Mouse (Mus musculus) thymus, postnatal 0 days (tissue): ENCODE data around the gene Fam174b. TPM values are rescaled to one million over a fixed set of nuclear protein-coding genes. Genes with fewer than 3 reads are reported as not detected.
A peak's percentile ranks its signal among the peaks of the same experiment; 100 is the strongest.

Experiments
- DNase-seq: peaks from one replicate; pipeline ENCODE4 v3.0.0-alpha.2; 2015; ENCODE audit warnings: low spot score
- polyA plus RNA-seq: library from polyadenylated mRNA; unstranded; fragments of >200 nt; fragmentation: Nextera tagmentation; extraction: Ambion mirVana; gene quantifications from 2 replicates; pipeline ENCODE4 v1.2.1, GENCODE M21; 2015

Gene Fam174b
- polyA plus RNA-seq, result 10.4 and 11.7 TPM in 2 replicates

DNA sequence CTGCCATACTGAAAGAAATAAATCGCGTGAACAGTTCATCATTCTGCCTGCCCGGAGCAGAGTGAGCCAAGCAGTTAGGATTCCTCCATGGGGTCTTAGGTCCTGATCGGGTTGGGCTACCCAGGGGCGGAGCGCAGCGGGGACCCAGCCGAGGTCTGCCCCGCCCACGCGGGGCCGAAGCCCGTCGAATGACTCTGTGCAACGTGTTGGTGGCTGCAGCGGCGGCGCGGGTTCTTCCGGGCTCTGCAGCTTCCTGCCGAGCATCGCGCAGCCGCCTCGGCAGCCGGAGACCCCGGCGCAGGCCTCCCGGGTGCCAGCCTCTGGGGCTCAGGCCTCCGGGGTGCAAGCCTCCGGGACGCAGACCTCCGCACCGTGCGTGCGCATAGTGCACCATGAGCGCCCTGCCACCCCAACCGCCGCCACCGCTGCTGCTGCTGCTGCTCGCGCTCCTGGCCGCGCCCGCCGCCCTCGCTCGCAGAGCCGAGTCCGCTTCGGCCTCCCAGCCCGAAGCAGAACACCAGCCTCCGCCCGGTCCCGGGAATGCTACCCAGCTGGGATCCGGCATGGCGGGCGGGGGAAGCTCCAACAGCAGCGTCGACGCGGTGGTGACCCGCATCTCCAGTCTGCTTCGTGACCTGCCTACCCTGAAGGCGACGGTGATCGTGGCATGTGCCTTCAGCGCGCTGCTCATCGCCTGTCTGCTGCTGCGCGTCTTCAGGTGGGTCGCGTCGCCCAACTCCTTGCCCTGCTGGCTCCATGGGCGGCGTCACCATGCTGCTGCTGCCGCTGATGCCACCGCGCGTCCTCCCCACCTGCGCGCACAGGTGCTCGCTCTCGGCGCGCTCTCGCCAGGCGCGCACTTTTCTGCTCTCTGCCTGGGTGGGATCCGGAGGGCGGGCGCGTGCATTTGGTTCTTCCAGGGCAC, at the start of gene Fam174b:
Fam174b (plus strand) TSS at position 192 of the 925 bp plus-strand sequence.
- DNase-seq, result peak; percentile 39

DNA sequence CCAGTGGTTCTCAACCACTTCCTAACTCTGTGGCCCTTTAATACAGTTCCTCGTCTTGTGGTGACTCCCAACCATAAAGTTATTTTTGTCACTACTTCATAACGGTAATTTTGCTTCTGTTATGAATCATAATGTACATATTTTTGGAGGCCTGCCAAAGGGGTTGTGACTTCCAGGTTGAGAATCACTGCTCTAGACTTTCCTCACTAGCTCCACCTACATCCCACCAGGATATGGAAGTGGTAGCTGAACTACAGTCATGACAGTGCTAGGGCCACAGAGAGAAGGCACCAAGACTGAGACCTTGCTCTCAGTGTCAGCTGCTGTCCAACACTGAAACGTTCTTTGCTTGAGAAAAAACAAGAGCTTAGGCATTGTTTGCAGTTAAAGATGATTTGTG, 43.0 kb upstream of the Fam174b start:
- DNase-seq, result no peak

DNA sequence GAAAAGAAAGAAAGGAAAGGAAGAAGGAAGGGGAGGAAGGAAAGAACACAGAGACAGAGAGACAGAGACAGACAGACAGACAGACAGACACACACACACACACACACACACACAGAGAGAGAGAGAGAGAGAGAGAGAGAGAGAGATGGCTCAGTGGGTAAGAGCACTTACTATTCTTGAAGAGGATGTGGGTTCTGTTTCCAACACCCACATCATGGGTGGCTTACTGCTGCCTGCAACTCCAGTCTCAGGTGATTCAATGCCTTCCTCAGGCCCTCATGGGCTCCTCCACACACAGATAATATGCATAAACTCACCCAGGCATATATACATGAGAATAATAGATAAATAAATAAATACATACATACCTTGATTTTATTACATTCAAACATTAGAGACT, 35.8 kb upstream of the Fam174b start:
- no peak for DNase-seq

- DNase-seq, result no peak
These were observed 26.6 kb upstream of the Fam174b start for GRCm38 (mm10) chr7:73713506-73713905.

DNA sequence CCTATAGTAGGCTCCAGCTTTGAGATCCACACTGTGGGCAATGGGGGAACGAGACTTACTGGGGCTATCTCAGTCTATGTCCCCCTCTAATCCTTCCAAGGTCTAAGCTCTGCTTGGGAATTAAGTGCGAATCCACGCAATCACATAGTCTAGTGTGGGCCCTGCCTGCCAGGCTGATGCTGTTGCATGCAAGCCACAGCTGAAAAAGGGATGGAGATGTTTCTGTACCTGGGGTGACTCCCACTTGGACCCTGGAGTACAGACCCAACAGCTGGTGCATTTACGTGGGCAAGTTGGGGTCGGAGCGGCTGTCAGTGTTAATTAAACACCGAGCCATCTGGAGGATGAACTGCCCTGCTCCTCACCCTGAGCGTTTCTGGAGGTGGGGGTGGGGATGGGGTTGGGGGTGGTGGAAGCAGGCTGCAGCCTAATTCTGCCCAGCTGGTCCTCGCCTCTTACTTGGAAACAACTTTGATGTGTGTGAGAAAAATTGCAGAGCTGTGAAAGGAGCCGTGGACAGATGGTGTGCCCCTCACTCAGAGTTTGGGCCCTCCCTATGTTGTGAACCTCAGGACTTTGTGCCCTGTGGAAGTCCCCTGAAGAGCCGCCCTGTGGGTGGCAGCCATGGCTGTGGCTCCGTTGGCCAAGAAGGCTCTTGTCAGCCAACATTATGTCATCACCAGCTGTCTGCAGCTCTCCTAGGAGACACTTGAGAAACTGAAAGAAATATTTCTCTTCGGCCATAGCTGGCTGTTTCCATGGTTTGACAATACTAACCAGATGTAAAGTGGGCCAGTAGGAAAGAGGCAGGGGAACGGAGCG, 24.0 kb upstream of the Fam174b start:
- DNase-seq, result no peak

DNA sequence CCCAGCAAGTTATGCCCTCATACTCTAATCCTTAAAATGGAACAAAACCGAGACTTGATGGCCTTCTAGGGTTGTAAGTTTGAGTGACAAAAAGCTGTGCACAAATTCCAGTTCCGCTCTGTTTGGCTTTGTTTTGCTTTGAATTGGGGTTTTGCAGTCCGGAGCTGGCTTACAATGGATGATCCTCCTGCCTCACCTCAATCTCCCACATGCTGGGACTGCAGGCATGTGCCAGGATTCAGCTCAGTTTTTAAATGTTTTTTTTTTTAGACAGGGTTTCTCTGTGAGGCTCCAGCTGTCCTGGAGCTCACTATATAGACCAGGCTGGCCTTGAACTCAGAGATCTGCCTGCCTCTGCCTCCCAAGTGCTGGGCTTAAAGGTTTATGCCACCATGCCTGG, 23.3 kb upstream of the Fam174b start:
- no peak for DNase-seq

DNA sequence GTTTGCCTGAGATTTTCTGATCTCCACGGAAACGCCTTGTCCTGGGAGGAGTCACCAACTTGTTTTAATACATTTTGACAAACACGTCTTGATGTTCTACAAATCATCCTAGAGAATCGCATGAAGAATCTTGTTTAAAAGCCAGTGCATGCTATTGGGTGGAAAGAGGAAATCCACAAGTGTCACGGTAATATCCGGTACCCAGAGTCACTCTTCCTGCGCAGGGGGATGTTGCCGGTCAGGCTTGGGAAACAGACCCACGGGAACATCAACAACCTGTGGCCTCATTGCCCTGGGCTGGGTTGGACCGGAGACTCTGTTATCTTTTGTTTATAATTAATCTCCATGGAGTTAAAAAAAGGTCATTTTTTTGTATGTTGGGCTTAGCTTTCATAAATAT, 22.1 kb upstream of the Fam174b start:
- DNase-seq, result no peak

DNA sequence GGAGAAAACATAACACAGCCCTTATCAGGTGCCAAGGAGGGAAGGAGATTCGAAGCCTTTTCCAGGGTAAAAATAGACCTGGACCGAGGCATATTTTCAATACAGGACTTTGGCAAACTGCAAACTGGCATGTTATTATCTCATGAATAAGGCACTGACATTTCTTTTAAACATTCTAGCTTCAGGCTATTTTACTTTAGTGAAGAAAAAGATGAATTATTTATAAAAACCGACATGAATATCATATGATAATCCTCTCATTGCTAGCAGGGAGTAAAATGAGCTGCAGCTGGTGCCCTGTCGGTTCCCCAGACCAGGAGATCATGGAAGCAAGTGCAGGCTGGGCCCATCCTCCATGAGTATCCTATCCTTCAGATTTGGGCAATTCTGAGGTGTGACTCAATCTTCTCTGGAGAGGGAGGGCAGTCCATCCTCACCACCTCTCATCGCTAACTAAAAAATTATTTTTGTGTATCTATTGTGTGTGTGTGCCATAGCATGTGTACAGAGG, 21.6 kb upstream of the Fam174b start:
- DNase-seq, result no peak

DNA sequence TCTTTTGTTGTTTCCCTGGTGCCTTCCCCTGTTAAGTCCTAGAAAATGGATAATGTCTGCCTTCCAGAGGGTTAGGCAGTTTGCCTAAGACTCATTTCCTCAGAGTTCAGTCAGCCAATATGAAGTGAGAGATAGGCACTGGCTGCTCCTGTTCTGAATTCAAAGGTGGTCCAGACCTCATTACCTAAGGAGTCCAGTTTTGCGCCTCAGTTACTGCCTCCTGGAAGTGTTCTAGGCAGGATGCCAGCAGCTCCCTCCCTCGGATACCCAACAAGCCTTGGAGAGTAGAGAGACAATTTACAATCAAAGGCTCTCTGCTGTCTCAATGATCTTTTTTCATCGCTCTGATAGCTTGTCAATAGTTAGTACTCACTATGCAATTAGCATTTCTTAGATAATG, 19.1 kb upstream of the Fam174b start:
- no peak for DNase-seq

DNA sequence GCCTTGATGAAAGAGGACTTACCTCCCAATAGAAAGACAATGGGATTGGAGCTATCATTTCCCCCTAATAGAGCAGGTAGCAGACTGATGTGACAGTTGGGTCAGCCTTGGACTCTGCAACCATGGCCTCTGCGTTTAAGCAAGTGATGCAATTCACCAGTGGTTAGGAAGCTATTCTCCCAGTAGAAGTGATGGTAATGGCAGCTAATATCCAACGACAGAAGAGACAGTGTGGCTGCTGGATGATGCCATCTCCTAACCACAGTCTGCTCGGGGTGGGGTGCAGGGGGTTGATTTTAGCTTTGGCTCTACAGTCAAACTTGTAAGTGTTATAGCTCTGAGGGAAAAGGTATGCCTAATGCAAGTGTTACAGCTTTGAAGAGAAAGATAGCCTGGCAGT, 18.3 kb upstream of the Fam174b start:
- no peak for DNase-seq

DNA sequence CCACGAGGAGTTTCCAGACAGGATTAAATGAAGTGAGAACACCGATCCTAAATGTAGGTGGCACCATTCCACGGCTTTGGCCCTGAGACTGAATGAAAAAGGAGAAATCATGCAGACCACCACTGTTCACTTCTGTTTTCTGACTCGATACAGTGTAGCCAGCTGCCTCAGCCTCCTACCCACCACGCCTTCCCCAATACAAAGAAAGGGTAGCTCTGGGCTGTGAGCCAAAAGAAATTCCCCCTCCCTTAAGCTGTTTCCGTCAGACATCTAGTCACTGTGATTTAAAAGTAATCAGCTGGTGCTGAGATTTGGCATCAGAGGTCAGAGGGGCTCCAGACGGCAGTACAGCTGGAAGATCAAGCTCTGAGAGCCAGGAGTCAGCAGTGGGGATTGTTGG, 10.2 kb upstream of the Fam174b start:
- no peak for DNase-seq

DNA sequence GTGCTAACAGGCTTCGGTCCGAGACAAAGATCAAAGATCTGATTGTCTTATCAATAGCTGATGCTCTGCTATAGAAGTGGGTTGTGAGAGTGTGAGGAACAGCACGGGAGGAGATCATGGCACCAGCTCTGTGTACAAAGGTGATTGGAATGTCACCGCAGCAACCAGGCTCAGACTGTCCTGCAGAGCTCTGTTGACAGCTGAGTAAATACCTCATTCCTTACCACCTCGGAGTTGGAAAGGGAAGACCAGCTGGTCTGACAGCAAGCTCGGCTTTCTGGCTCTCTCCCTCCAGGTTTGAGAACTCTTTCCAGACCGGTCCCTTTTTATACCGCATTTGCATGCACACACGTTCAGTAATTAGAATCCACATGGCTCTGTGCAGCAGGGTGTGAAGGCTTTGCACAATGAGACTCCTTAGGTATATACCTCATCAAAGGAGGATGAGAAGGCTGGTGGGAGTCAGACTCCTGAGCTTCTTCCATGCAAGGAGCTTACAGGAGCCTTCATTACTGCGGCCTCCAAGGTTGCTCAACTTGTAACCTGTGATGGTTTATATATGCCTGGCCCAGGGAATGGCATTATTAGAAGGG, 9.6 kb upstream of the Fam174b start:
- no peak for DNase-seq

DNA sequence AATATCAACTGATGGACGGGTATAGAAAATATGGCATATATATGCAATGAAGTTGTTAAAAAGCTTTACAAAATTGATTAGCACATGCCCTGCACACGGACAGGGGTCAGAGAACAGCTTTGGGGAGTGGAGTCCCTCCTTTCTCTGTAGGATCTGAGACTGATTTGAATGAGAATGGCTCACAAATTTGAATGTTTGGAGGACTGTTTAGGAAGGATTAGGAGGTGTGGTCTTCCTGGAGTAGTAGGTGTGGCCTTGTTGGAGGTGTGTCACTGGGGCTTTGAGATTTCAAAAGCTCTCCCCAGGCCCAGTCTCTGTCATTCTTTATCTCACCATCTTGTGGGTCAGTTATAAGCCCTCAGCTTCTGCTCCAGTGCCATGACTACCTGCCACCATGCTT, 4.1 kb upstream of the Fam174b start:
- no peak for DNase-seq

GRCm38 (mm10) chr7:73741392-73741791, 1.3 kb downstream of the Fam174b start:
- no peak for DNase-seq

GRCm38 (mm10) chr7:73741841-73742240, 1.7 kb downstream of the Fam174b start:
- DNase-seq, result no peak

DNA sequence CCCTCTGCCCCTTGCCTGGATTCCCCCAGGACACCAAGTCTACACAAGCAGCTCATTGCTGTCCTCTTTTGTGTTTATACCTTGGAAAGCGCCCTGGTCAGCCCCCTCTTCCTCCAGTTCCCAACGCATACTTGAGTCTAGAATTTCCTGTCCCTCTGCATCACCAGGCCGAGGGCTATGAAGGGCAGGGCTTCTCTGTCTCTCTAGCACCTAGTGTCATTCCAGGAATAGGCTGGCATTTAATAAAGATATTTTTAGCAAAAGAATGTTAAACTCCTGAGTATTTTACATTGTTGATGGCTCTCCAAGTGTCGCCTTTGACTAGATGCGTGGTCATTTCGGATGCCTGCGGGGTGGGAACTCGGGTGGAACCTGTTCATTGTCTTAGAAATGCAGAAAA, 3.0 kb downstream of the Fam174b start:
- DNase-seq, result no peak

DNA sequence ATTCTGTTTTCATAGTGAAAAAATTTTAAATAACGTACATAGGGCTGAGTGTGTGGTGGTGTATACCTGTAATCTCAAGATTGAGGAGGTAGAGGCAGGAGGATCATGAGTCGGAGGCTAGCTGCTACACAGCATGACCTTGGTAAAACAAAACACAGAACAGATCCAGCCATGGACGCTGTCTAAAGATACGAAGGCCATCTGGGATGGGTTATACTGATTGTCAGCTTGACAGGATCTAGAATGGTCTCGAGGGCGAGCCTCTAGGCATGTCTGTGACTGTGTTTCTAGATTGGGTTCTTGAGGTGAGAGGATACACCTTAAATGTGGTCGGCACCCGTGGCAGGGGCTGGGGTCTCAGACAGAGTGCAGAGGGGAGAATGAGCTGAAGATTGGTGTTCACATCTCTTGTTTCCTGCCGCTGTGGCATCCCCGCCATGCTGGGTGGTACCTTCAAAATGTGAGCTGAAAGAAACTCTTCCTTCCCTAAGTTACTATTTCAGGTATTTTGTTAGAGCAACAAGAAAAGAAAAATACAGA, 3.8 kb downstream of the Fam174b start:
- DNase-seq, result no peak

DNA sequence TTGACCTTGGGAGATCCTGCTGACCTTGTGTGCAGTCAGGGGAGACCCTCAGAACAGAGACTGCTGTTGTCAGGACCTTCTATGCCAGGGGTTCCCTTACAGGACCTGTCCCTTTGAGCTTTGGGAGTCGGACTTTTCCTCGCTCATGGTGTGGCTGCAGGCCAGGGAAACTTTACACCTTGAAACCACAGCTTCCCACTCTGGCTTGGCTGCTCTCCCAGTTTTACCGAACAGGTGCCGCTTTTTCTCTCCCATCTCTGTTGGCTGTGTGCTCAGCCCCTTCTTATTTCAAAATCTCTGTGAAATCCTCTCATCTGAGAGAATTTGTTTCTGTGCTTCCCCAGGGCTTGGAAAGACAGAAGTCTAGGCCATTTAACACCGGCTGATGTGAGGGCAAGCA, 5.8 kb downstream of the Fam174b start:
- DNase-seq, result no peak

DNA sequence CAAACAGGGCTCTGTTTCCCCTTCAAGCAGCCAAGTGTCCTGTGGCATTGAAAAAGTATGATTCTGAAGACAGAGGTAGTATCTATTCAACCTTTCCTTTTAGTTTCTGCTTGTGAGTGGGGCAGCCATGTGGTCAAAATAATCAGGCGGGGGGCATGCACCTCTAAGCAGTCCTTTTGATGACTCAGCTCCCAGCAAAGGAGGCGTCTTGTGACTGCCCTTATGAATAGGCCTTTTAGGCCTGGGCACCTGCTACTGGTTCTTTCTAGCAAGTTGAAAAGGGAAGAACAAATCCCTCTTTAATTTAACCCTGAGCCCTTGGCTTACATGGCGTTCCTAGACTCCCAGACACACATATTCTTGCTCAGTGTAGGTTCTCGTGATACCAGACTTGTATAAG, 6.7 kb downstream of the Fam174b start:
- no peak for DNase-seq

DNA sequence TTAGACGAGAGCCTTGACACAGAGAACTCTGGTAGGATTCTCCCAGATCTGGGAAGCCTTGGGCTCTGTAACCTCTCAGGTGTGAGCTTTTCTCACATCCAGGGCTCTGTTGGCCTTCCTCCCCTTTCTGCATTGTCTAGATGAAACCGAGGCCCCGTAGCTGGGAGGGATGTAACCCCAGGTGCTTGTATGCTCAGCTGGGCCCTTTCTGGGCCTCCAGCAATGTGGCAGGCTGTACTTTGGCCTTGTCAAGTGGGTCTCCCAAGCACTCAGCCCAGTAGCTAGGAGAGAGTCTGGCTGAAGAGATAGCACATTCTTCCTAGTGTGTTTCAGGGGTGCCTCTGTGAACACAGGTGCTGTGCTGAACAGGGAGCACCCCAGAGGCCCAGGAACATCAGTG, 7.4 kb downstream of the Fam174b start:
- DNase-seq, result no peak

GRCm38 (mm10) chr7:73748437-73749108, 8.5 kb downstream of the Fam174b start:
- DNase-seq, result no peak
